Mouse (Mus musculus): Measurements from ENCODE around the gene Mrps18a. TPM values are rescaled to one million over a fixed set of nuclear protein-coding genes. Genes with fewer than 3 reads are reported as not detected.

Mrps18a gene
- total and polyA plus RNA-seq, 2 experiments = 33.3 to 44.6 TPM

DNA sequence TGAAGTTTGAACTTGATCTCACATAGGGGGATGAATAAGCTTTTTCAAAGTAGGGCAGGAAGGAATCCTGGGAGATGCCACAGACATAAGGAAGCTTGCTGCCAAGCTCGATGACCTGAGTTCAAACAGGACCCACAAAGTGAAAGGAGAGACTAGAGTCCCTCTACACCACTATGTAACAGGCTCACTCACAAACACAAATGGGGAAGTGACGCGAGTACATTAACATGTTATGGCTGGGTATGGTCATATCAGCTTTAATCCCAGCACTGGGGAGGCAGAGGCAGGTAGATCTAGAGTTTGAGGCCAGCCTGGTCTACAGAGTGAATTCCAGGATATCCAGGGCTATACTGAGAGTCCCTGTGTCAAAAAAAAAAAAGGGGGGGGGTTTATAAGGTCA, 43.5 kb downstream of the Mrps18a start:
- H3K4me3 ChIP-seq (ENCODE audit: insufficient read depth, low read depth, low read length) = no peak overlapping the region
- 93% methylated on average over 3 of the region's 3 CpGs for WGBS
- H3K27ac ChIP-seq (replicated peaks; ENCODE audit: insufficient read depth, low read depth, low read length) = no peak overlapping the region
- H3K27me3 ChIP-seq (ENCODE audit: control insufficient read depth, insufficient read depth, low read length) = no peaks in the 10 kb centered on the region
- no peak for TF ChIP-seq POLR2A (IDR thresholded peaks at IDR 0.05; ENCODE audit: extremely low read depth, insufficient read depth, low read length)
- no peak for TF ChIP-seq CTCF (IDR thresholded peaks at IDR 0.05; ENCODE audit: low read depth, low read length)
- H3K79me2 ChIP-seq (ENCODE audit: control insufficient read depth, insufficient read depth, low read length) = peaks cover 7% of the 10 kb centered on the region; the same call in 1 of the 2 replicates
- no peak overlapping the region for H3K9ac ChIP-seq (ENCODE audit: low read depth, low read length)
- DNase-seq (ENCODE audit: extremely low read depth, low read depth, low spot score) = no peak
- H3K4me1 ChIP-seq (ENCODE audit: control insufficient read depth, insufficient read depth, low read length) = peaks cover 9% of the 10 kb centered on the region
- H3K36me3 ChIP-seq (ENCODE audit: control insufficient read depth, insufficient read depth, low read length) = no peaks in the 10 kb centered on the region

GRCm38 (mm10) chr17:46156680-46157079, 45.9 kb downstream of the Mrps18a start:
- no peak overlapping the region for H3K9ac ChIP-seq (ENCODE audit: low read depth, low read length)
- H3K79me2 ChIP-seq (ENCODE audit: control insufficient read depth, insufficient read depth, low read length) = peaks cover 7% of the 10 kb centered on the region; the same call in 1 of the 2 replicates
- no peak overlapping the region for H3K27ac ChIP-seq (replicated peaks; ENCODE audit: insufficient read depth, low read depth, low read length)
- TF ChIP-seq POLR2A (IDR thresholded peaks at IDR 0.05; ENCODE audit: extremely low read depth, insufficient read depth, low read length) = no peak
- no peak overlapping the region for H3K4me3 ChIP-seq (ENCODE audit: insufficient read depth, low read depth, low read length)
- DNase-seq (ENCODE audit: extremely low read depth, low read depth, low spot score) = no peak
- no peaks in the 10 kb centered on the region for H3K27me3 ChIP-seq (ENCODE audit: control insufficient read depth, insufficient read depth, low read length)
- no peaks in the 10 kb centered on the region for H3K36me3 ChIP-seq (ENCODE audit: control insufficient read depth, insufficient read depth, low read length)
- peaks cover 10% of the 10 kb centered on the region for H3K4me1 ChIP-seq (ENCODE audit: control insufficient read depth, insufficient read depth, low read length)
- WGBS = 91% methylated on average over 5 of the region's 5 CpGs

- no peaks in the 10 kb centered on the region for H3K27me3 ChIP-seq (ENCODE audit: control insufficient read depth, insufficient read depth, low read length)
- no peak overlapping the region for H3K9ac ChIP-seq (ENCODE audit: low read depth, low read length)
- H3K36me3 ChIP-seq (ENCODE audit: control insufficient read depth, insufficient read depth, low read length) = no peaks in the 10 kb centered on the region
- H3K79me2 ChIP-seq (ENCODE audit: control insufficient read depth, insufficient read depth, low read length) = peaks cover 7% of the 10 kb centered on the region; the same call in 1 of the 2 replicates
- no peak overlapping the region for H3K4me3 ChIP-seq (ENCODE audit: insufficient read depth, low read depth, low read length)
- WGBS = 97% methylated on average over 8 of the region's 8 CpGs
- peaks cover 12% of the 10 kb centered on the region for H3K4me1 ChIP-seq (ENCODE audit: control insufficient read depth, insufficient read depth, low read length)
- no peak for TF ChIP-seq CTCF (IDR thresholded peaks at IDR 0.05; ENCODE audit: low read depth, low read length)
- TF ChIP-seq POLR2A (IDR thresholded peaks at IDR 0.05; ENCODE audit: extremely low read depth, insufficient read depth, low read length) = no peak
- DNase-seq (ENCODE audit: extremely low read depth, low read depth, low spot score) = no peak
- no peak overlapping the region for H3K27ac ChIP-seq (replicated peaks; ENCODE audit: insufficient read depth, low read depth, low read length)
Observed at GRCm38 (mm10) chr17:46157131-46157530, 46.3 kb downstream of the Mrps18a start.

DNA sequence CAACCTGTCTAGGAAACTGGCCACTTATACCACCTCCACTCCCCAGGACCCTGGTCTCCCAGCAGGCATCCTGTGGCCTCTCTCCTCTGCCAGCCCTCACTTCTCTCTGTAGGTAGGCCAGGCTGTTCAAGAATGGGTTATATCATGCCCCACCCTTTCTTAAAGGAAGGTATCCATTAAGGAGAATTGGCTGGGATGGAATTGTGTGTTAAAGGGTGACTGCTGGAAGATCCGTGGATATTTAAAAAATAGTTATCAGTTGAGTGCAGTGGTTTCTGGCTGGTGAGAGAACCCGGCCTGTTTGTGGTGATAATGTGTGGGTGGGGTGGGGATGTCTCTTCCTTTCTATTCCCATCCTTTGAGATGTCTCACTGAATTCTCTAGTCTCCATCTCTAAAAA, 48.5 kb downstream of the Mrps18a start:
- H3K9ac ChIP-seq (ENCODE audit: low read depth, low read length) = no peak overlapping the region; the same call in 1 of the 2 replicates
- no peaks in the 10 kb centered on the region; the same call in 1 of the 2 replicates for H3K79me2 ChIP-seq (ENCODE audit: control insufficient read depth, insufficient read depth, low read length)
- peak overlapping the region; percentile 97; the same call in 1 of the 2 replicates for H3K27ac ChIP-seq (replicated peaks; ENCODE audit: insufficient read depth, low read depth, low read length)
- no peak for DNase-seq (ENCODE audit: extremely low read depth, low read depth, low spot score)
- WGBS = 19% methylated on average over 2 of the region's 2 CpGs
- H3K36me3 ChIP-seq (ENCODE audit: control insufficient read depth, insufficient read depth, low read length) = no peaks in the 10 kb centered on the region
- H3K4me1 ChIP-seq (ENCODE audit: control insufficient read depth, insufficient read depth, low read length) = peaks cover 16% of the 10 kb centered on the region
- H3K27me3 ChIP-seq (ENCODE audit: control insufficient read depth, insufficient read depth, low read length) = no peaks in the 10 kb centered on the region
- TF ChIP-seq CTCF (IDR thresholded peaks at IDR 0.05; ENCODE audit: low read depth, low read length) = no peak
- no peak for TF ChIP-seq POLR2A (IDR thresholded peaks at IDR 0.05; ENCODE audit: extremely low read depth, insufficient read depth, low read length)
- no peak overlapping the region for H3K4me3 ChIP-seq (ENCODE audit: insufficient read depth, low read depth, low read length)

- under 1% methylated on average over 16 of the region's 16 CpGs for WGBS
- DNase-seq (ENCODE audit: extremely low read depth, low read depth, low spot score) = peak; percentile 97
- Histone ChIP-seq H3K9ac (ENCODE audit: low read depth, low read length) (peak overlapping the region; percentile 68), H3K36me3 (ENCODE audit: control insufficient read depth, insufficient read depth, low read length) (peaks cover 2% of the 10 kb centered on the region; the same call in 1 of the 2 replicates), H3K79me2 (ENCODE audit: control insufficient read depth, insufficient read depth, low read length) (no peaks in the 10 kb centered on the region; the same call in 1 of the 2 replicates), H3K4me1 (ENCODE audit: control insufficient read depth, insufficient read depth, low read length) (peaks cover 16% of the 10 kb centered on the region), H3K27ac (replicated peaks; ENCODE audit: insufficient read depth, low read depth, low read length) (peak overlapping the region; percentile 97), H3K27me3 (ENCODE audit: control insufficient read depth, insufficient read depth, low read length) (no peaks in the 10 kb centered on the region), H3K4me3 (ENCODE audit: insufficient read depth, low read depth, low read length) (peak overlapping the region; percentile 47)
- 0 out of 2 replicates have a peak, but pooled peaks have one; percentile 41 for TF ChIP-seq POLR2A (IDR thresholded peaks at IDR 0.05; ENCODE audit: extremely low read depth, insufficient read depth, low read length)
- peak; percentile 32 for TF ChIP-seq CTCF (IDR thresholded peaks at IDR 0.05; ENCODE audit: low read depth, low read length)
Observed at GRCm38 (mm10) chr17:46160090-46160662, 49.4 kb downstream of the Mrps18a start.

DNA sequence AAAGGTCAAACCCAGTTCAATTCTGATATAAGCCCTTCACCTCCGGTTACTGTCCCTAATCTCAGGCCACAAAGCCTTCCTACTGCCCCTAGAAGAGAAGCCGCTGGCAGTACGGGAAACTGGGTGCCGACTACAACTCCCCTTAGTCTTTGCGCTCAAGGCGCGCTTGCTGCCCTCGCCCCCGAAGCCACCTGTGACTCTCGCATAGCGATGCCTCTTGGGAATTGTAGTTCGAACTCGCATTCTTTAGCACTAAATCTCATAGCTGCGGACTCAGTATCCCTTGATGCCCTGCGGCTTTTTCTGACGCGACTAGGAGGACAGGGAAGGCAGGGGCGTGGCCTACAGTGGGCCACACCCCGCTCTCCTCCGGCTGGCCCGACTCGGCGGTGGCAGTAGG, 49.9 kb downstream of the Mrps18a start, which contains the start of gene Gtpbp2:
Gene Gtpbp2 (plus strand): TSS at position 347 of the 400 bp plus-strand sequence.
- peaks cover 16% of the 10 kb centered on the region for H3K4me1 ChIP-seq (ENCODE audit: control insufficient read depth, insufficient read depth, low read length)
- H3K4me3 ChIP-seq (ENCODE audit: insufficient read depth, low read depth, low read length) = peak within 1 kb of the TSS; percentile 73
- peaks cover 3% of the 10 kb centered on the region; the same call in 1 of the 2 replicates for H3K36me3 ChIP-seq (ENCODE audit: control insufficient read depth, insufficient read depth, low read length)
- DNase-seq (ENCODE audit: extremely low read depth, low read depth, low spot score) = peak; percentile 99
- peak within 1 kb of the TSS; percentile 97 for H3K27ac ChIP-seq (replicated peaks; ENCODE audit: insufficient read depth, low read depth, low read length)
- no peak for TF ChIP-seq CTCF (IDR thresholded peaks at IDR 0.05; ENCODE audit: low read depth, low read length)
- TF ChIP-seq POLR2A (IDR thresholded peaks at IDR 0.05; ENCODE audit: extremely low read depth, insufficient read depth, low read length) = no peak
- H3K9ac ChIP-seq (ENCODE audit: low read depth, low read length) = peak within 1 kb of the TSS; percentile 78
- H3K27me3 ChIP-seq (ENCODE audit: control insufficient read depth, insufficient read depth, low read length) = no peaks in the 10 kb centered on the region
- H3K79me2 ChIP-seq (ENCODE audit: control insufficient read depth, insufficient read depth, low read length) = no peaks in the 10 kb centered on the region; the same call in 1 of the 2 replicates
- WGBS = 1% methylated on average over 23 of the region's 23 CpGs
